Mouse (Mus musculus) heart, embryonic 15.5 days (tissue): Measurements from ENCODE around the gene Med27. TPM values are rescaled to one million over a fixed set of nuclear protein-coding genes. Genes with fewer than 3 reads are reported as not detected.
A peak's percentile ranks its signal among the peaks of the same experiment; 100 is the strongest.

Experiments used
- ATAC-seq: fragments of 200-750 bp; cut with Nextera tagmentation; replicated peaks from 2 replicates; pipeline ENCODE4 v1.8.0; 2017; ENCODE audit warnings: low read depth, moderate TSS enrichment; ENCODE audit not compliant: insufficient number of reproducible peaks, insufficient read depth, low FRiP score
- H3K27ac ChIP-seq: fragments of 300-500 bp; sonication (generic); 2 replicates; pipeline ENCODE4 v1.5.1; 2015; ENCODE audit warnings: mild to moderate bottlenecking, inconsistent platforms
- H3K27me3 ChIP-seq: fragments of 300-500 bp; sonication (generic); 2 replicates; pipeline ENCODE4 v1.6.1; 2015; ENCODE audit warnings: inconsistent platforms
- H3K36me3 ChIP-seq: fragments of 300-500 bp; sonication (generic); 2 replicates; pipeline ENCODE4 v1.6.1; 2015; ENCODE audit warnings: mild to moderate bottlenecking, inconsistent platforms
- H3K4me1 ChIP-seq: fragments of 300-500 bp; sonication (generic); replicated peaks from 2 replicates; pipeline ENCODE4 v1.6.1; 2015; ENCODE audit warnings: inconsistent platforms
- H3K4me2 ChIP-seq: fragments of 300-500 bp; sonication (generic); 2 replicates; pipeline ENCODE4 v1.6.1; 2015; ENCODE audit warnings: inconsistent platforms, mild to moderate bottlenecking, moderate library complexity
- H3K4me3 ChIP-seq: fragments of 300-500 bp; sonication (generic); 2 replicates; pipeline ENCODE4 v1.5.1; 2015; ENCODE audit warnings: mild to moderate bottlenecking, inconsistent platforms
- H3K9ac ChIP-seq: fragments of 300-500 bp; sonication (generic); 2 replicates; pipeline ENCODE4 v1.6.1; 2015; ENCODE audit warnings: mild to moderate bottlenecking, inconsistent platforms
- H3K9me3 ChIP-seq: fragments of 300-500 bp; sonication (generic); replicated peaks from 2 replicates; pipeline ENCODE4 v1.6.1; 2016; ENCODE audit warnings: inconsistent platforms
- WGBS: fragments of 180-500 bp; shearing (Covaris S2); methylation state at CpG from one replicate; pipeline ENCODE4 v1.1.7; 2015; ENCODE audit warnings: mixed read lengths; 5-methylcytosine and 5-hydroxymethylcytosine counted together
- polyA plus RNA-seq: library from polyadenylated mRNA; unstranded; fragments of >200 nt; fragmentation: Nextera tagmentation; extraction: Ambion mirVana; gene quantifications from 2 replicates; pipeline ENCODE4 v1.2.1, GENCODE M21; 2015

The Med27 gene
- polyA plus RNA-seq, 1 experiment from 2014 or later = 26.9 TPM

DNA sequence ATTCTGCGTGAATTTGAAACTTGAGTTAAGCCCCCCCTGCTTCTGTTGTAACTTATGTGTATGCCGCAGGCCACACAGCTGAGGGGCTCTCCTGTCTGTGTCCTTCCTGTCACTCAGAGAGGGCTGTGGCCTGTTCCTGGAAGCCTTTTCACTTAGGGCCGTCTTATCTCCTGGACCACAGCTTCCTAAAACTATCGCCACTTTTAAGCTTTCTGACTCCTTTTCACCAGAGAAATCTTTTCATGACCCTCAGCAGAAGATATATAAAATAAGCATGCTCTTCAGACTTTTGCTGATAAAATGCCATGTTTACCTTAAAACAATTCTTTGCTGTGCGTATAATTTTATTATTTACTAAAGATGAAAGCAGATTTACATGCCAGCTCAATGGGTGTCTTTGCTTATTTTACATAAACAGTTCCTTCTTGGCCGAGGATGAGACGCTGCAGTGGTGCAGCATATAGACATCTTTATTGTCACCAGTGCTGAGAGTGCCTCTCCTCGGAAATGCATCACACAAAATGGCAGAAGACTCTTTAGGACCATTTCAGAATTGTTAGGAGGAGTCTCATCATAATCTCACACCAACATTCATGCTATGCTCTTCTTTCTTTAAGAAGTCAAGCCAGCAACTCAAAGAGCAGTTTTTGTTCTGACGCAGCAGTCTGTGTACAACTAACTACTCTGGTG lies 110.2 kb downstream of the Med27 start:
- Histone ChIP-seq H3K9me3 (no peaks in the 10 kb centered on the region), H3K27me3 (no peaks in the 10 kb centered on the region), H3K9ac (no peak overlapping the region), H3K4me1 (peaks cover 4% of the 10 kb centered on the region; the same call in 1 of the 2 replicates), H3K27ac (no peak overlapping the region), H3K36me3 (no peaks in the 10 kb centered on the region), H3K4me2 (no peak overlapping the region), H3K4me3 (no peak overlapping the region)
- 47% methylated on average over 9 of the region's 9 CpGs for WGBS
- ATAC-seq = no peak

- Histone ChIP-seq H3K27me3 (no peaks in the 10 kb centered on the region), H3K36me3 (no peaks in the 10 kb centered on the region), H3K4me3 (no peak overlapping the region), H3K4me2 (no peak overlapping the region), H3K4me1 (peaks cover 4% of the 10 kb centered on the region; the same call in 1 of the 2 replicates), H3K9ac (no peak overlapping the region), H3K27ac (no peak overlapping the region), H3K9me3 (no peaks in the 10 kb centered on the region)
- WGBS = 30% methylated on average over 2 of the region's 2 CpGs
- ATAC-seq = no peak
Measured at GRCm38 (mm10) chr2:29457677-29458076, 111.1 kb downstream of the Med27 start.

DNA sequence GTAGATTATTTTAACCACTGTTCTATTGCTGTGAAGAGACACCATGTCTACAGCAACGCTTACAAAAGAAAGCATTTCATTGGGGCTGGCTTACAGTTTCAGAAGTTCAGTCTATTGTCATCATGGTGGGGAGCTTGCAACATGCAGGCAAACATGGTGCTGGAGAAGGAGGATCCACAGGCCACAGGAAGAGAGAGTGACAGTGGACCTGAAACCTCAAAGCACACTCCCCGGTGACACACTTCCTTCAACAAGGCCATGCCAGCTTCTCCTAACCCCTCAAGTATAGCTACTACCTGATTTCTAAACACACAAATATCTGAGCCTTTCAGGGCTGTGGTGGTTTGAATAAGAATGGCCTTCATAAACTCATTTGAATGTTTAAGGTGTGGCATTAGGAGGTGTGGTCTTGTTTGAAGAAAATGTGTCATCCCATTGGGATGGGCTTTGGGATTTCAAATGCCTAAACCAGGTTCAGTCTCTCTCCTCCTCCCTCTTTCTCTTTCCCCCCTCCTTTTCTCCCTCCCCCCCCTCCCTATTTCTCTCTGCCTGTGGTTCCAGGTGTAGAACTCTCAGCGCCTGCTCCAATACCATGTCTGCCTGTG lies 111.8 kb downstream of the Med27 start:
- H3K27ac ChIP-seq = no peak overlapping the region
- H3K4me3 ChIP-seq = no peak overlapping the region
- no peaks in the 10 kb centered on the region for H3K36me3 ChIP-seq
- no peak for ATAC-seq
- H3K4me2 ChIP-seq = no peak overlapping the region
- H3K27me3 ChIP-seq = no peaks in the 10 kb centered on the region
- H3K4me1 ChIP-seq = peaks cover 8% of the 10 kb centered on the region; the same call in 1 of the 2 replicates
- WGBS = 92% methylated on average over 3 of the region's 3 CpGs
- H3K9ac ChIP-seq = no peak overlapping the region
- H3K9me3 ChIP-seq = no peaks in the 10 kb centered on the region

GRCm38 (mm10) chr2:29459648-29460047 lies 113.0 kb downstream of the Med27 start:
- no peaks in the 10 kb centered on the region for H3K36me3 ChIP-seq
- 51% methylated on average over 1 of the region's 1 CpGs for WGBS
- no peak overlapping the region for H3K27ac ChIP-seq
- ATAC-seq = no peak
- H3K27me3 ChIP-seq = no peaks in the 10 kb centered on the region
- H3K9me3 ChIP-seq = no peaks in the 10 kb centered on the region
- H3K9ac ChIP-seq = no peak overlapping the region
- peaks cover 9% of the 10 kb centered on the region; the same call in 1 of the 2 replicates for H3K4me1 ChIP-seq
- H3K4me3 ChIP-seq = no peak overlapping the region
- no peak overlapping the region for H3K4me2 ChIP-seq

- 83% methylated on average over 2 of the region's 2 CpGs for WGBS
- Histone ChIP-seq H3K27me3 (no peaks in the 10 kb centered on the region), H3K27ac (no peak overlapping the region), H3K4me2 (no peak overlapping the region), H3K9ac (no peak overlapping the region), H3K4me1 (peaks cover 25% of the 10 kb centered on the region), H3K9me3 (no peaks in the 10 kb centered on the region), H3K36me3 (no peaks in the 10 kb centered on the region), H3K4me3 (no peak overlapping the region)
- no peak for ATAC-seq
Measured at GRCm38 (mm10) chr2:29461841-29462240, 115.2 kb downstream of the Med27 start.

DNA sequence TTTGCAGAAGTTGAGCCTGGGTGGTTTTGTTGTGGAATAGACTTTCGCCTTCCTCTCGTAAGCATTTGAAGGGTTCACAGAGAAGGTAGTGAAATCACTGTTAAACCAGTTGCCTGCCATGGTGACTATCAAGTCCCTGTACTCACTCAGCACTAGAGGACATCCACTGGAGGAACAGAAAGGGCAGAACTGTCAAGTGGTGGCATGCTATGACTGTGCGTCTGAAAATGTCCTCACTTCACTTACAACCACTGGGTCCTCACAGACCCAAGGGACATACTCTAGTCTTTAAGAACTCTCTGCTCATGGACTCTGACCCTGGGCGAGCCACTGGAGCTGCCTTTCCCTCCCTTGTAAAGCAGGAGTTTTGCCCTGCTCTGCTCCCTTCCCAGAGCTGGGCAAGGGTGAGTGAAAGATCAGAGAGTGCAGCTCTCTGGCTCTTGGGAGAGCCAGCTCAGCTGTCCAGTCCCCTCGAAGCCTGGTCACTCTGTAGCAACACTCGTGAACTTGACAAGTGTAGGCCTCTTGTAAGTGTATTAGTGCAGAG lies 116.5 kb downstream of the Med27 start:
- ATAC-seq = no peak
- Histone ChIP-seq H3K27ac (no peak overlapping the region), H3K4me1 (peaks cover 26% of the 10 kb centered on the region), H3K4me3 (no peak overlapping the region), H3K9ac (no peak overlapping the region), H3K4me2 (no peak overlapping the region), H3K36me3 (no peaks in the 10 kb centered on the region), H3K27me3 (no peaks in the 10 kb centered on the region), H3K9me3 (no peaks in the 10 kb centered on the region)
- WGBS = 48% methylated on average over 6 of the region's 6 CpGs

- ATAC-seq = no peak
- Histone ChIP-seq H3K4me2 (no peak overlapping the region), H3K36me3 (no peaks in the 10 kb centered on the region), H3K27me3 (no peaks in the 10 kb centered on the region), H3K4me1 (peaks cover 26% of the 10 kb centered on the region), H3K27ac (no peak overlapping the region), H3K4me3 (no peak overlapping the region), H3K9me3 (no peaks in the 10 kb centered on the region), H3K9ac (no peak overlapping the region)
- WGBS = 65% methylated on average over 9 of the region's 9 CpGs
Measured at GRCm38 (mm10) chr2:29464851-29465648, 118.4 kb downstream of the Med27 start.

- Histone ChIP-seq H3K4me3 (no peak overlapping the region), H3K9ac (no peak overlapping the region), H3K36me3 (no peaks in the 10 kb centered on the region), H3K4me2 (no peak overlapping the region), H3K9me3 (no peaks in the 10 kb centered on the region), H3K27me3 (no peaks in the 10 kb centered on the region), H3K27ac (no peak overlapping the region), H3K4me1 (peaks cover 26% of the 10 kb centered on the region)
- WGBS = 74% methylated on average over 3 of the region's 3 CpGs
- ATAC-seq = no peak
Measured at GRCm38 (mm10) chr2:29465649-29466137, 119.1 kb downstream of the Med27 start.

DNA sequence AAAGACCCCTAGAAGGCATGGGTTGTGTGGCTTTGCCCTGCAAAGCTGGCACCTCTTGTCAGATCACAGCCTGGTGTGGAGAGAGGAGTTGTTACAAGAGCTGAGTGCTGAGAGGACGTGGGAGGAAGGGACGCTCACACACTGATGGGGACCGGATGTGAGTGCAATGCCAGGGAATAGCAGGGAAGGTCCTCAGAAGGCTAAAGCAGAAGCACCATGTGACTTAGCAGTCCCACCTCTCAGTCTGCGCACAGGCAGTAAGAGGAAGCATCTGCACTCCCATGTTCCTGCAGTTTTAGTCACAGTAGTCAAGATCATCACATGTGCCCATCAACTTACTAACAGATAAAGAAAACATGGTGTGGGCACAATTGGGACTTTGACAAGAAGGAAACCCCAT lies 119.8 kb downstream of the Med27 start:
- no peaks in the 10 kb centered on the region for H3K36me3 ChIP-seq
- peak; percentile 77 for ATAC-seq
- H3K9ac ChIP-seq = no peak overlapping the region
- H3K4me3 ChIP-seq = no peak overlapping the region
- WGBS = 33% methylated on average over 4 of the region's 4 CpGs
- no peaks in the 10 kb centered on the region for H3K9me3 ChIP-seq
- no peaks in the 10 kb centered on the region for H3K27me3 ChIP-seq
- H3K27ac ChIP-seq = no peak overlapping the region
- peaks cover 26% of the 10 kb centered on the region for H3K4me1 ChIP-seq
- no peak overlapping the region for H3K4me2 ChIP-seq

- ATAC-seq = no peak
- Histone ChIP-seq H3K9me3 (no peaks in the 10 kb centered on the region), H3K27ac (no peak overlapping the region), H3K9ac (no peak overlapping the region), H3K27me3 (no peaks in the 10 kb centered on the region), H3K4me2 (no peak overlapping the region), H3K4me1 (peaks cover 22% of the 10 kb centered on the region), H3K4me3 (no peak overlapping the region), H3K36me3 (no peaks in the 10 kb centered on the region)
- 63% methylated on average over 15 of the region's 15 CpGs for WGBS
Measured at GRCm38 (mm10) chr2:29468517-29468936, 121.9 kb downstream of the Med27 start.

GRCm38 (mm10) chr2:29472952-29473437 lies 126.4 kb downstream of the Med27 start:
- Histone ChIP-seq H3K27ac (no peak overlapping the region), H3K4me2 (no peak overlapping the region), H3K9me3 (no peaks in the 10 kb centered on the region), H3K36me3 (no peaks in the 10 kb centered on the region), H3K27me3 (no peaks in the 10 kb centered on the region), H3K4me1 (no peaks in the 10 kb centered on the region; the same call in 1 of the 2 replicates), H3K9ac (no peak overlapping the region), H3K4me3 (no peak overlapping the region)
- WGBS = 73% methylated on average over 4 of the region's 4 CpGs
- ATAC-seq = no peak
